Mouse (Mus musculus) layer of hippocampus, postnatal 14 days (tissue): ENCODE results near the gene Slc6a1. TPM values are rescaled to one million over a fixed set of nuclear protein-coding genes. Genes with fewer than 3 reads are reported as not detected.

Source experiments
- DNase-seq, 2 experiments: peaks; one replicate each; pipeline ENCODE4 v3.0.0; 2021 to 2022; ENCODE audit warnings: low spot score in 2 of 2, mixed read lengths in 1 of 2
- long read RNA-seq, 2 experiments: library from polyadenylated mRNA; stranded (forward); transcript quantifications; one replicate each; pipeline ENCODE4 v2.0.0; 2021
- total RNA-seq, 2 experiments: library from RNA; stranded (reverse); gene quantifications; 2 replicates each; pipeline ENCODE4 v1.2.3; 2021

Gene Slc6a1
- total RNA-seq: 100 to 1,000 TPM; 330 to 335 TPM
- long read RNA-seq, experiment 1, full-length matches to known transcripts: 147 of 216 reads
- long read RNA-seq, experiment 1, partial matches to known transcripts: 60 of 216 reads
- long read RNA-seq, experiment 1, other reads (novel, unspliced or antisense): 9 of 216 reads
- long read RNA-seq, experiment 2, full-length matches to known transcripts: 149 of 226 reads
- long read RNA-seq, experiment 2, partial matches to known transcripts: 70 of 226 reads
- long read RNA-seq, experiment 2, other reads (novel, unspliced or antisense): 7 of 226 reads

DNA sequence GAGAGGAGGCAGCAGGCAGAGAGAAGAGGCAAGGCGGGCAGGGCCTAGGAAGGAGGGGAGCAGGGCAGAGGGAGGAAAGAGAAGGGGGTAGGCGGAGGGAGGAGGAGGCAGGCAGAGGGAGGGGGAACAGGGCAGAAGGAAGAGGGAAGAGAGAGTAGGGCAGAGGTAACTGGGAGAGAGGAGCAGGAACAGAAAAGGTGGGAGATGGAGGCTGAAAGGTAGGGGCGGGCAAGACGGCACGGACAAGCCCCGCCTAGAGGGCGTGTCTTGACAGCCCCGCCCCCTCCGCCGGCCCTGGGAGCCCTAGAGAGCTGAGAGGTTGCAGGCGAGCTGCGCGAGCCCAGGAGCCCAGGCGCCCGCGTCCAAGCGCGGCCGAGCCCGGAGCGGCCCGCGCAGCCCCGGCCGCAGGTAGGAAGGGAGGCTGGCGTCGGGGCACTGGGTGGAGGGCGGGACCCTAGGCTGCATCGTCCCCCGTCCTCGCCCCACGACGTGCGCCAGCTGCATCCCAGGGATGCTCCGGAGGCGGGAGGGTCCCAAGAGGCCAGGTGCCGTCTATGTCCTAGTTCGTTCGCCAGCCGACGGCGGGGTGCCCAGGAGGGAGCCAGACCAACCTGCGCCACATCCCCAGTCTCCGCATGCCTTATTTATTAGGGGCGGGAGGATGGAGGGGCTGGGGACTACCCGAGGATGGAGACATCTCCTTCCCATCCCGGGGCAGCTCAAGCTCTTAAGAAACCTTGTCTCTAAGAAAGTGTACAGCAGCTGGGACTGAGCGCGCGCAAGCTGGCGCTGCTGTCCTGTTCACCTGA lies at the start of gene Slc6a1:
TSS of gene Slc6a1 (plus strand) at position 167 of the 809 bp plus-strand sequence.
- DNase-seq: peak; percentile 66 to 78

DNA sequence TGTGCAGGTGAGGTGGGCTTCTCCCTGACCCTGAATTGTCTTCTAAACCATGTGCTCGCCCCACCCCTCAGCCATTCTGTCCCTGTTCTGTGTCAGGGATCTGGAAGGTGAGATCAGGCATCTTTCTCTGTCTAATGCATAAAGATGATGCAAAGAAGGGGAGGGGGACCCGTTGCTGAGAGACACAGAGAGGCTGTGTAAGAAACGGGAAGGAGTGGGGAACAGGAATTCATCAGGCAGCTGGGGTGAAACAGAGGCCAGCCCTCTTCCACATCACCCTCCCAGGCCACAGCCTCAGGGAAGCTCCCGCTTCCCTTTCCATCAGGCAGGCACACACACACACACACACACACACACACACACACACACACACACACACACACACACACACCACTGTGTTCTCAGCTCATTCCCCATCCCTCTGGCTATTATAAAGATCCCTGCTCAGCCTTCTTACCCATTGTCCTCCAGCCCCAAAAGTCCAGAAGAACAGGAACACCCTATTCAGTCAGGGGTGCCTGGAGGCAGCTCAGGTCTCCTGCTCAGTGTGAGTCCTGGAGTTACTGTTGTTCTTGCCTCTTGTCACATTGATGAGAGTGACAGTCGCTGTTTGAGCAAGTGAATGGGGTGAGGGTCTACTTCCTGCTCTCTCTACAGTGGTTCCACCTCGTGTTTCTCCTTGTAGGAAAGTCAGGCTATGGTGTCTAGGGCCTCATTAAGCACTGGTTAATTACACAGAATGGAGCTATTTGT lies 43.4 kb upstream of the Slc6a1 start:
- no peak for DNase-seq

DNA sequence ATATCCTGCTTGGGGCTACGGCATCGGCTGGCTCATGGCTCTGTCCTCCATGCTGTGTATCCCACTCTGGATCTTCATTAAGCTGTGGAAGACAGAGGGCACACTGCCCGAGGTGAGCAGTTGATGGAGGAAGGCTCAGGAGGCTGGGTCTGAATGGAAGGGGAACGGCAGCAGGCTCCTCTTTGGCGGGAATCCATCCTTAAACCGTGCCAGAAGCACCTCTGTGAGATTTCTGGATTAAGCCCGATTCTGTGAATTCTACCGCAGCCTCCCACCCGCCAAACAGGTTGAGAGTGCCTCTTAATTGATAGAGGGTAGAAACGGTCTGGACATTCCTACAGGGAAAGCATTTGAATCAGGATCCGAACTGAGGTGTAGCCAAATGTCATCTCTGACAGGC lies 36.8 kb upstream of the Slc6a1 start:
- no peak for DNase-seq

DNA sequence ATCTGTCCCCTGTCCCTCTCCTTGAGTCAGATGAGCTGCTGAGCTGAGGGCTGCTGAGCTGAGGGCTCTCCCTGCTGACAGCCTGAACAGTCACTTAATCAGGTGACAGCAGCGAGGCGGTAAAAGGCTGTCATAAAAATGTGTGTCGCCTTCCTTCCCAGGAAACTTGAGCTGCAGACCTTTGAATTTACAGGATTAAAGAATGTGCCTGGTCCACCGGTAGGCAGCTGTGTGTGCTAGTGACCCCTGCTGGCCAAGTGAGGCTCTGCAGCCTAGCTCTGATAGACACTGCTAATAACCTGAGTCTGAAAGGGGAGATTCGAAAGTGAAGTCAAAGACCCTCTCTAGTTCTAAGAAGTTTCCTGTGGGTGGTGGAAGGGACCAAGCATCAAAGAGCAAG lies 32.1 kb upstream of the Slc6a1 start:
- DNase-seq: peak; percentile 76 to 84

DNA sequence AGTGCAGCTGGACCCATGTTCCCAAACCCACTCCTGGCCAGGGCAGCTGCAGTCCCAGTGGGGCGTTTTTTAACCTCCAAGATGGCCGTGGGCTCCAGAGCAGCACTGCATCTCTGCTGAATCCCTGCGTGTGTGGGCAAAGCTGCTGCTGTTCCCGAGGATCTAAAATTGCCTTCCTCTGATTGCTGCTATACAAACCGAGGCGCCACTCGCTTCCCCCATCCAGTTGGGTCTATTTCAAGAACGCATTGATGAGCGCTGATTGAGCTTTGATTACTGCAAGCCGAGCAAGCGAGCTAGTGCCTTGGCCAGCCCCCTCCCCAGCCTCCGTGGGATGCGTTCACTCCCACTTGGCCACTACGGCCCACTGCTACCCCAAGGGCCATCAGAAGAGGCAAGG lies 27.5 kb upstream of the Slc6a1 start:
- peak; percentile 28 to 39 for DNase-seq

DNA sequence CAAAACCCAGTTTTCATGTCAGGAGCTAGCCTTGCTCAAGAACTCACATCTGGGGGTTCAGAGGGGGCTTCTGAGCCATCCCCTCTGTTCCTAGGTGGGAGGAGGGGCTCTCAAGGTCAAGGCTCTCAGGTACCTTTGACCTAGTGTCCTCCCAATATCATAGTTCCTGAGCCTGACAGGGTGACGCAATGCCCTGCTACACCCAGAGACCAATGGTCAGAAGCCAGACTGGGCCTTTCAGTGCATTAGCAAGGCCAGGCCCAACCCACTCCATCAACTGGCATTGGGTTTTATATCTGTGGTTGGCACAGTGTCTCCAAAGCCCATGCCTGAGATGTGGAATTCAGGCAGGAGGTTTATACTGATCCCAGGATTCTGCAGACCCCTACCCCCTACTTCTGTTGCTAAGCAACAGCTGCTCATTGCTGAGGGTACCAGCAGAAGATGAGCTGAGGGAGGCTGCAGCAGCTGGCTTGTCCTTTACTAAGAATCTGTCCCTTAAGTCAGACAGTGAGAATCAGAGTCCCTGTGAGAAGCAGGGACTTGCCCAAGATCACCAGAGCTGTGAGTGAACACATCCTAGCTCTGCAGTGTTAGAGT lies 24.6 kb upstream of the Slc6a1 start:
- DNase-seq: no peak

DNA sequence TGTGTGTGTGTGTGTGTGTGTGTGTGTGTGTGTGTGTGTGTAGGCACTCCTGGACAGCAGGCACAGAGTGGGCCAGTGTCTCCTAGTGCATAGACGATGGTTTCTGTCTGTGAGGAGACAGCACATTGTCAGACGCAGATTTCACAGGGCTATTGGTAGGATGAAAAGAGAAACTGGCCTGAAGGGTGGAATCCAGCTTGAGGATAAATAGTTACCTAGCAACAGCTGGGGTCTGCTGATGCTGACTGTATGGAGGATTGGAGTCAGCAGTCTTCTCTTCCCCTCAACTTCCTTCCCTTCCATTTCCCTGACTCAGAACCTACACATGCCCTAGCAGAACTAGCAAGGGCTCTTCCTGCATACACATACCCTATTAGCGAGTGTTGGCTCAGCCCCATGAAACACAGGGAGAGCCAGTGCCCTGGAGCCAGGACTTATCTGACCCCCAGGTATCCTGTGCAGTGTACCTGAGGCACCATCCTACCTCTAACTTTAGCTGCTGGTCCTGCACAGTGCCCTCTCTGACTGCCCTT lies 23.7 kb upstream of the Slc6a1 start:
- DNase-seq: no peak

DNA sequence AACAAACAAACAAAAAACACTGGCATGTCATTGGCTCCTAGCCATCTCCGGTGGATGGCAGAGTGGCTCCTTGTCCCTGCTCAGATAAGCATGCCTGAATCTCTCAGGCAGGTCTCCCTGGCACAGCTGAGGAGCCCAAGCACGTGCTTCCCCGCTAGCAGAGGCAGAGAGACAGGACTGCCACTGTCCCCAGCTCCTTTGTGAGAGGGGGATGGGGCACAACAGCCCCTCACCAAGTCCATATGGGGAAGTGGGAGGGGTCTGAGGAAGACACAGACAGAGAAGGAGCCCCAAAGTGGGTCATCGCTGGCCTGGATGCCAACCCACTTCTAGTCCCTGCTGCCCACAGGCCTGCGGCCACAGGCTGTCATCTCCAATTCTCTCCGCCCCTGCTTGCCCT lies 20.8 kb upstream of the Slc6a1 start:
- DNase-seq: no peak

DNA sequence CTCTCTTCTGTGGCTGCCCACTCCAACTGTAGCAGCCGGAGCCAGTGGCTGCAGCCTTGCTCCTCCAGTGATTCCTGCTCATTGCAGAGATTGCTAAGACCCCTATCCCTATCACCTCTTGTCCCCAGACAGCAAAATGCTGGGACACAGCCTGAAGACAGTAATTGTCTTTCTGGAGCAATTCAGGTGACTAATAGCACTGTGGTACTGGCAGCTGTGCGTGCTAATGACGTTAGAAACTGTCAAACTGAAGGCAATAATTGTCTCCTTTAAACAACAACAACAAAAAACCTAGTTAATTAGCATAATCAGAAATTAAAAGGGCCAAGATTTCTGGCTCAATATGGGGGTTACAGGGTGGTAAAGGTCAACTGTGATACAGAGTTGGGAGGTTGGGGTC lies 18.4 kb upstream of the Slc6a1 start:
- DNase-seq: no peak

DNA sequence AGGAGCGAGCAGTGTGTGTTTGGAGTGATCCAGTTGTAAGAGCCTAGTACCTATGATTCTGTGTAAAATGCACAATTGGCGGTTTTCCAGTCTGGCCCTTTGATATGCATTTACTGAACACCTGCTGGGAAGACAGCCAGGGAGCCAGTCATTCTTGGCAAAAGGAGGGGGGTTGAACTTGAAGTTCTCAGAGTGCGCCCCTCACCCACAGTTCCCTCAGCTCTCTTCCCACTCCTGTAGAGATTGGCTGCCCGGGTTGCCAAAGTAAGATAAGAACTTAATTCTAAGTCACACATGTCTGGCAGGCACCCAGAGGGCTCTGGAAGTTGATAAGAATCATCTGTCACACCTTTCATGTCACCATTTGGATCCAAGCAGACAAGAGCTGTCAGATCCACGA lies 18.0 kb upstream of the Slc6a1 start:
- no peak for DNase-seq

DNA sequence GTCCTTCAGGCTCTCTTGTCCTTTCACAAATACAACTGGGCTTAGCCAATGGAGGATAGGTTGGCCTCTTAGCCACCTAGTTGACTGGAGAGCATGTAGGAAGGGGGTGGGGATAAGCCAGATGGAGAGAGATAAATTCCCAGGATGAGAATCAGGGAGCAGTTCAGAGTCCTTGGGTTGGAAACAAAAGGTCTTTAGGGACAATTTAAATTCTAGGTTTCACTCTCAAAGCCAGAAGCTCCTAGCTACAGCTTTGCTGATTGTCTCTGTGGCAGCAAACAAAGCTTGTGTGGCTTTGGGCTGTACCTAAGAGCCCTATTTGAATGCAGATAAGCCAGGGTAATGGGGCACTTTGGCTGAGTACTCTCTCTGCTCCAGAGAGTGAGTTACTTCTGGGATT lies 16.2 kb upstream of the Slc6a1 start:
- no peak for DNase-seq

DNA sequence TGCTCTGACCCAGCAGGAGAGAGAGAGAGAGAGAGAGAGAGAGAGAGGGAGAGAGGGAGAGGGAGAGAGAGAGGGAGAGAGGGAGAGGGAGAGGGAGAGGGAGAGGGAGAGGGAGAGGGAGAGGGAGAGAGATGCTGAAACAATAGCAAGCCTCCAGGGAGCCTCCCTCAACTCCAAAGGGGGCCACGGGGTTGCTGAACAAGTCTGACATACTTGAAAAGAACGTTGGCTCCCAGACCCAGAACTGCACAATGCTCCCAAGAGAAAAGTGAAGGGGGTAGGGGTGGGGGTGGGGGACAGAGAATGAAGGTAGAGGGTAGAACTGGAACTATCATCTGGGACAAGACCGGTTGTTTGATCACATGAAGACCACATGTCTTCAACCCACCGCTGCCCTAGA lies 14.5 kb upstream of the Slc6a1 start:
- DNase-seq: no peak

DNA sequence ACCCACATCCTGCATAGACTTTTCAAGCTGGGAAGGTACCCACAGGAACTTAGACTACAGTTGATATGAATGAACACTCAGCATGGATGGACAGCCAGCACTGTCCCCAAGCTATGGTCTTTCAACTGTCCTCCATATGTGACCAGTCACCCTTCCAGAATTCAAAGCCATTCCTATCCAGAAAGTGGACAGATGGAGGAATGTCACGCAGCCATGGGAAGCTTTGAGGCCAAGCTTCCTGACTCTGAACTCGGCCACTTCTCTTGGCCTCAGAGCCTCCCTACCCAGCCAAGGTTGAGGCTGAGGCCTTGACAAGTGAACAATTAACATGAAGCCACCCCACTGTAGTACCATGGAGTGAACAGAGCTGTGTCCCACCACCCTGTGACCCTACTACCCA lies 12.8 kb upstream of the Slc6a1 start:
- no peak for DNase-seq

DNA sequence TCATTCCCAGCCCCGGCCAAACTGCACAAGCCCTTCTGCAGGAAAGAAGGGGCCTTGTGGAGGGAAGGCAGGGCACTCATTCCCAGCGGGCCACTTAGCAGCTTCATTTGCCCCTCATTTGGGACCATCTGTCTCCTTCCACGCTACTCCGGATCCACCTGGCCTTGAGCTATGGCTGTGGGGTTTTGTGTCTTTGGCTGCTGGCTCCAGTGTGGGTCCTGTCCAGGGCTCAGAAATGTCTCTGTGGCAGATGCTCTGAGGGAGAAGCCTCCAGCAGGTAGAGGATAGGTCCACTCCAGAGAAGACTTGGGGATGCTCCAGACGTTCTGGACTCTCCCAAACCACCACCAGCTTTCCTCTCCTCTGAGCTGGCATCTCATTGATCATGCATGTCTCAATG lies 11.6 kb upstream of the Slc6a1 start:
- no peak for DNase-seq

DNA sequence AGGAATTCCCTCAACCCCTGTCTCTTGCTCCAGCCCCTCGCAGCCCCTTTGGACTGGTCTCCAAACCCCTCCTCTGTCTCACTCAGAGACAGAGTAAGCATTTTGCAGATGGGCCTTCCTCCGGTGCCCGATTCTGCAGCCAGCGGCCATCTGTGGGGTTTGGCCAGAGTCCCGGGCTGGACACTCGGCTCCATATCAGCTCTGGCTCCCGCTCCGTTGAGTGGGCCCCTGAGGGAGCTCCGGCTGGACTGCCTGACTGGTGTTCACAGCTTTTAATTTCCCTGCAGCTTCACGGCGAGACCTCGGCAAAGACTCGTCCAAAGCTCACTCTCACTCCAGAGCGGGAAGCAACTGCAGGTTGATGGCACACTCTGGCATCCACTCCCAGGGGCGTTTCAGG lies 10.2 kb upstream of the Slc6a1 start:
- DNase-seq: peak in 1 of 2 experiments; percentile 69

DNA sequence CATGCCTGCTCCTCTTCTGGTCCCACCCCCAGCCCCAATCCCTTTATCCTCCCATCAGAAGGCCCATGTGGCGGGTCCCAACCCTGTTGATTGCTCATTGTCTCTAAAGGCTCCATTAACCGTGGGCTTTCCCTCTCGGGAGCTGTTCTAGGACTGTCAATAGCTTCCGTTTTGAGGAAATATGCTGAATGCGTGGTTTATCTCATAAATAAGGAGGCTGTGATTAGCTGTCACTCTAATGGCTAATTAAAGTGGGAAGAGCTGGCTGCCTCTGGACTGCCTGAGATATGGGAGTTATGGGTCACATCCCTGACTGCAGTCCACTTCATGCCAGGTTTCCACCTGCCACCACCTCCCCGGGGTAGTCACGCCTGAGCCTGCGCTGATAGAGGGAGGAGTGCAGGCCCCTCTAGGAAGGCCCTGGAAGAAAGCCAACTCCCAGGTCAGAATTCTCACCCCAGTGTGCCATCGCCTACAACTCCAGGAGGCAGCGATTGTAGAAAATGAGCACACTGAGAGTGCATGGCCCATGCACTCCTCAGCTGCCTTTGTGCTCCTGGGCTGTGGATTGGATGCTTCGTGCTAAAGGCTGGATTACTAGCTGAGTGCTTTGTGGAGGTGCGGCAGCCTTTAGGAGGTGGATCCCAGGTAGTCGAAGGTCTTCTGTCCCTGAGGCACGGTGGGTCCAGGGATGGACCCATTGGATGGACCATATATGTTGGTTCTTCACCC lies 8.3 kb upstream of the Slc6a1 start:
- no peak for DNase-seq

DNA sequence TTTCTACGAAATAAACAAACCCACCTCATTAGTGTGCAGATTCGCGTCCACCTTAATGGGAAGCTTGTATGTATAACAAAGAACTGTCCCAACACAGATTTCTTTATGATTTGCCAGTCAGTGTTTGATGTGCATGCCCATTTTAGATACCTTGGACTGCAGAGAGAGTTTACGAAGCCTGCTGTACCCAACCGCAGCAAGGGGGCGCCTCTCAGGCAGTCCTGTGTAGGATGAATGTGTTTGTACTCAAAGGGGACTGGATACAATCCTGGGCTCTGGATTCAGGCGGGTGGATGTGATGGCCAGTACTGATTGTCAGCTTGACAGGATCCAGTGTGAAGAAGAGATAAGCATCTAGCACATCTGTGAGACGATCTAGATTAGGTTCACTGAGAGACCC lies 6.6 kb upstream of the Slc6a1 start:
- no peak for DNase-seq

DNA sequence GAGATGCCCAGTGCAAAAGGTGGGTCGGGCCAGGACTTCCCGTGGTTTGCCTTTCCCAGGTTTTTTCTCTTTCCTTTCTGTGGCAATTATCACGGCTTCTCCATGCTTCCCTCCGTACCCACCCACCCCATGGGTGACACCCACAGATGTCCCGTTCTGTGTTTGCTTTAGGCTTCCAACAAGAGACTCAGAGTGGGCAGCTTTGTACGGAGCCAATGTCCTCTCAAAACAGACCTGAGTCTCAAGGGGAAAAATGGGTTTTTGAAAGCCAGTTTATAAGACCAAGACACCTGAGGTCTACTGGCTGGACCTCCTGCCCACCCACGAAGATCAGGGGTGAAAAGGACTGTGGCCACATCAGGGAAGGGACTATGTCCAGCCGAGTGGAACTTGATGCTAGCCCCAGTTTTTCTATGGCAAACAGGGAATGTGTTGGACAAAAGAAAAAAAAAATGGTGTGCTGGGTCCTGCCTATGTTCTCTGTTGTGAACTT lies 889 bp downstream of the Slc6a1 start:
- no peak for DNase-seq

DNA sequence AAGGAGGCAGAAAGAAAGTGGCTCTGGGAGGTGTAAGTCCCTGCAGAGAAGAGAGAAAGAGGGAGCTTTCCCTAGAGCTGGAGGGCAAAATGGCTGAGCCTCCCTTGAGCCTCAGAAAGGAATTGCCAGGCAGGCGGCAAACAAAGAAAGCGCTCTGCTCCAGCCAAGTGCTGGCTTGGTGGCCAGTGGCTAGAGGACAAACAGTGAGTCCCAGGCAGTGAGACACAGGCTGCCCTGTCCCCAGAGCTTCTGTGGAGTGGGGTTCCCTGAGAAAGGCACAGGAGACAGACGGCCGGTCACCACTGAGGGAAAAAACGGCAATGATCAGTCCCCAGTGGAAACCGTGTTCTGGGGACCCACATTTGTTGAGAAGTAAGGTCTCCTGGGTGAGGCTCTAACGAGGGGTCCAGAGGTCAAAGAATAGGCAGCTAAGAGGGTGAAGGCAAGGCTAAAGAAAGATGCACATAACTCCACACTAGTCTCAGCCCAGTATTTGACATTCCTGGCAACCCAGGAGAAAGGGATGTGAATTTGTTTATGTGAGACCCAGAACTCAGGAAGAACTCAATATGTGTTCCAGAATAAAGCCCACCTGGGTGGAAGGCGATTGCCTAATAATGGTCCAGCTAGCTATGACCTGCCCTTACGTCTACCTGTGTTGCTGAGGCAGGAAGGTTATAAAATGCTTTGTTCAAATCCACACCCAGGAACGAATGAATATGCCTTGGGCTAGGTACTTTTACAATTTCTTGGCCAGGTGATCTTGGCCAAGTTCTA lies 1.7 kb downstream of the Slc6a1 start:
- DNase-seq: peak in 1 of 2 experiments; percentile 82

DNA sequence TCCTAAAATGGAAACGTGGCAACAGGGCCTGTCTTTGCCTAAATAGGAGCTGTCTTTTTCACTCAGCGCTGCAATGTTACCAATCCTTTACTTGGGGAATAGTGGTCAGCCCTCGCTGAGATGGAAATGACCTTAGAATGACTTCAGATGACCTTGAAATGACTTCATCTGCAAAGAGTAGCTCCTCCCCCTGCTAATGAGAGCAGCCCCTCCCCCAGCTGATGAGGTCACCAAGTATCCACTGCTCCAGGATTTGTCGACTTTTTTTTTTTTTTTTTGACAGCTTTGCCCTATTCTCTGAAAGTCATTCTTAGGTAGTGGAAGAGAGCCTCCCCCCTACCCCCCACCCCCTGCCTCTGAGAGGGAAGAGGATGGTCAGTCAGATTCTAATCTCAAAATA lies 3.0 kb downstream of the Slc6a1 start:
- DNase-seq: no peak
